Mouse (Mus musculus) MEL (cell line): ENCODE results near the gene Myod1. TPM values are rescaled to one million over a fixed set of nuclear protein-coding genes. Genes with fewer than 3 reads are reported as not detected.

Source experiments
- DNase-seq: peaks from one replicate; pipeline ENCODE4 v3.0.0; 2011; ENCODE audit warnings: low read depth, low spot score
- H3K27ac ChIP-seq: 2 replicates; pipeline ENCODE4 v1.5.1; 2012; ENCODE audit warnings: low read depth, mild to moderate bottlenecking, control low read depth, low read length, moderate library complexity; ENCODE audit not compliant: control insufficient read depth
- H3K27me3 ChIP-seq, 2 experiments: fragments of 150-350 bp in 1 of 2; sonication (generic) in 1 of 2; 2 replicates each; pipeline ENCODE4 v1.6.1; 2012; ENCODE audit warnings: low read length in 2 of 2, mild to moderate bottlenecking in 2 of 2, improper control_type of control experiment in 1 of 2, moderate library complexity in 1 of 2; ENCODE audit not compliant: insufficient read depth in 2 of 2, control insufficient read depth in 1 of 2
- H3K36me3 ChIP-seq, 2 experiments: 2 replicates each; pipeline ENCODE4 v1.6.1; 2012 to 2014; ENCODE audit warnings: low read length in 2 of 2, improper control_type of control experiment in 1 of 2, inconsistent platforms in 1 of 2, mild to moderate bottlenecking in 1 of 2; ENCODE audit not compliant: insufficient read depth in 2 of 2, control insufficient read depth in 1 of 2
- H3K4me1 ChIP-seq, 2 experiments: fragments of 150-350 bp in 1 of 2; sonication (generic) in 1 of 2; 2 replicates each; pipeline ENCODE4 v1.6.1; 2012; ENCODE audit warnings: low read length in 2 of 2, improper control_type of control experiment in 1 of 2, mild to moderate bottlenecking in 1 of 2; ENCODE audit not compliant: insufficient read depth in 2 of 2, control insufficient read depth in 1 of 2
- H3K4me3 ChIP-seq, 2 experiments: fragments of 150-350 bp in 1 of 2; sonication (generic) in 1 of 2; 2 replicates each; pipeline ENCODE4 v1.5.1; 2012; ENCODE audit warnings: low read depth in 2 of 2, low read length in 2 of 2, mild to moderate bottlenecking in 2 of 2, moderate library complexity in 2 of 2, control low read depth in 1 of 2, improper control_type of control experiment in 1 of 2; ENCODE audit not compliant: control insufficient read depth in 1 of 2, insufficient read depth in 1 of 2
- H3K79me2 ChIP-seq: 2 replicates; pipeline ENCODE4 v1.6.1; 2012; ENCODE audit warnings: mild to moderate bottlenecking, low read length, moderate library complexity; ENCODE audit not compliant: control insufficient read depth, poor library complexity, insufficient read depth
- H3K9ac ChIP-seq: 2 replicates; pipeline ENCODE4 v1.6.1; 2012; ENCODE audit warnings: low read depth, mild to moderate bottlenecking, control low read depth, low read length, moderate library complexity; ENCODE audit not compliant: control insufficient read depth, poor library complexity, severe bottlenecking
- H3K9me3 ChIP-seq: fragments of 150-350 bp; sonication (generic); replicated peaks from 2 replicates; pipeline ENCODE4 v1.6.1; 2012; ENCODE audit warnings: mild to moderate bottlenecking, low read length, improper control_type of control experiment, moderate library complexity; ENCODE audit not compliant: insufficient read depth
- CHD2 ChIP-seq: IDR thresholded peaks from 2 replicates; pipeline ENCODE4 v1.6.1; 2011; ENCODE audit warnings: low read length, improper control_type of control experiment
- CTCF ChIP-seq, 3 experiments: IDR thresholded peaks in 2 of 3; conservative IDR thresholded peaks in 1 of 3; 2 replicates each; pipeline ENCODE4 v1.5.1; 2011 to 2012; ENCODE audit warnings: low read length in 3 of 3, low read depth in 2 of 3, mild to moderate bottlenecking in 2 of 3, improper control_type of control experiment in 1 of 3, inconsistent platforms in 1 of 3, mixed read lengths in 1 of 3, moderate library complexity in 1 of 3; ENCODE audit not compliant: control insufficient read depth in 1 of 3, insufficient read depth in 1 of 3, poor library complexity in 1 of 3, severe bottlenecking in 1 of 3
- EP300 ChIP-seq, 2 experiments: IDR thresholded peaks; 2 replicates each; pipeline ENCODE4 v1.6.1; 2011; ENCODE audit warnings: improper control_type of control experiment in 2 of 2, low read length in 2 of 2, low read depth in 1 of 2, mild to moderate bottlenecking in 1 of 2
- GABPA ChIP-seq: IDR thresholded peaks from 2 replicates; pipeline ENCODE4 v1.6.1; 2012; ENCODE audit warnings: low read depth, mild to moderate bottlenecking, inconsistent platforms, low read length, improper control_type of control experiment, moderate library complexity
- HCFC1 ChIP-seq: IDR thresholded peaks from 2 replicates; pipeline ENCODE4 v1.6.1; 2012; ENCODE audit warnings: low read depth, mild to moderate bottlenecking, inconsistent platforms, low read length, improper control_type of control experiment, moderate library complexity
- KAT2A ChIP-seq: conservative IDR thresholded peaks from 2 replicates; pipeline ENCODE4 v1.6.1; 2012; ENCODE audit warnings: low read depth, low read length, improper control_type of control experiment, inconsistent platforms
- MAFK ChIP-seq: IDR thresholded peaks from 2 replicates; pipeline ENCODE4 v1.6.1; 2011; ENCODE audit warnings: low read depth, mild to moderate bottlenecking, low read length, improper control_type of control experiment, borderline replicate concordance
- MAX ChIP-seq: IDR thresholded peaks from 2 replicates; pipeline ENCODE4 v1.6.1; 2011; ENCODE audit warnings: low read length, improper control_type of control experiment
- MAZ ChIP-seq: IDR thresholded peaks from 2 replicates; pipeline ENCODE4 v1.6.1; 2012; ENCODE audit warnings: low read depth, mild to moderate bottlenecking, inconsistent platforms, low read length, improper control_type of control experiment
- MXI1 ChIP-seq: IDR thresholded peaks from 2 replicates; pipeline ENCODE4 v1.6.1; 2011; ENCODE audit warnings: mild to moderate bottlenecking, low read depth, low read length, improper control_type of control experiment
- NELFE ChIP-seq: IDR thresholded peaks from 2 replicates; pipeline ENCODE4 v1.6.1; 2011; ENCODE audit warnings: low read depth, low read length, improper control_type of control experiment
- NRF1 ChIP-seq: IDR thresholded peaks from 2 replicates; pipeline ENCODE4 v1.6.1; 2014; ENCODE audit warnings: low read depth, mild to moderate bottlenecking, inconsistent platforms, low read length, improper control_type of control experiment, moderate library complexity; ENCODE audit not compliant: poor library complexity, insufficient read depth, severe bottlenecking
- POLR2AphosphoS5 ChIP-seq: IDR thresholded peaks from 2 replicates; pipeline ENCODE4 v1.6.1; 2012; ENCODE audit warnings: low read depth, borderline replicate concordance, mild to moderate bottlenecking, inconsistent platforms, low read length, moderate library complexity, mixed read lengths
- RAD21 ChIP-seq: IDR thresholded peaks from 2 replicates; pipeline ENCODE4 v1.6.1; 2011; ENCODE audit warnings: mild to moderate bottlenecking, low read depth, low read length, improper control_type of control experiment
- RCOR1 ChIP-seq: IDR thresholded peaks from 2 replicates; pipeline ENCODE4 v1.6.1; 2012; ENCODE audit warnings: low read depth, mild to moderate bottlenecking, inconsistent platforms, low read length, improper control_type of control experiment
- TAL1 ChIP-seq: IDR thresholded peaks from 2 replicates; pipeline ENCODE4 v1.6.1; 2012; ENCODE audit warnings: mild to moderate bottlenecking, inconsistent platforms, low read length, moderate library complexity, mixed read lengths
- TCF12 ChIP-seq: IDR thresholded peaks from 2 replicates; pipeline ENCODE4 v1.6.1; 2014; ENCODE audit warnings: low read depth, mild to moderate bottlenecking, inconsistent platforms, low read length, improper control_type of control experiment, moderate library complexity
- ZC3H11A ChIP-seq: IDR thresholded peaks from 2 replicates; pipeline ENCODE4 v1.6.1; 2012; ENCODE audit warnings: low read depth, mild to moderate bottlenecking, inconsistent platforms, low read length, improper control_type of control experiment
- ZNF384 ChIP-seq: IDR thresholded peaks from 2 replicates; pipeline ENCODE4 v1.6.1; 2012; ENCODE audit warnings: low read depth, mild to moderate bottlenecking, inconsistent platforms, low read length, improper control_type of control experiment
- polyA plus RNA-seq, 2 experiments: library from polyadenylated mRNA; stranded (reverse) in 1 of 2; unstranded in 1 of 2; fragments of >175 nt in 1 of 2; fragments of >200 nt in 1 of 2; gene quantifications; 2 replicates each; pipeline versions ENCODE4 v1.2.1 to v1.2.4; 2012; ENCODE audit warnings: low replicate concordance in 2 of 2, low read depth in 1 of 2; ENCODE audit not compliant: insufficient read length in 2 of 2, insufficient read depth in 1 of 2, missing spikeins in 1 of 2
- total RNA-seq: library from RNA; depleted of rRNA; stranded (reverse); fragments of 300-350 nt; gene quantifications from 2 replicates; pipeline ENCODE4 v1.2.3, GENCODE M21; 2012

Gene Myod1
- total and polyA plus RNA-seq, 3 experiments = not detected

DNA sequence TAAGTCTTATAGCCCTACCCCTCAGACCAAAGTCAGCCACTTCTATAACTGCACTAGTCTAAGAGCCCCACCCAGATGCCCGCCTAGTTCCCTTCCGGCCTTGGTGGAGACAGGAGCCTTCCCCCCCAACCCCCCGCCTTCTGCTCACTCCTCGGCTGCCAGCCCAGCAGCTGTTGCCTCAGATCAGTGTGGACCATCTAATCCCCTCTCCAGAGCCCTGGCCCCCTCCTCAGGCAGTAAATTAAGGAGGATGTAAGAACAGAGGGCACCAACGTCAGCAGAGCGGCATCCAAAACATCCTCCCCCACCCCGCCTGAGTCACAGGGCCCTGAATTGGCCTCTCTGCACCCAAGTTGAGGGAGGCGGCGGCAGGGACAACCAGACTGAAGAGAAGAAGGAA lies 34.8 kb upstream of the Myod1 start:
- Histone ChIP-seq H3K9ac (no peak overlapping the region), H3K79me2 (no peaks in the 10 kb centered on the region), H3K36me3 (no peaks in the 10 kb centered on the region), H3K9me3 (no peaks in the 10 kb centered on the region), H3K4me1 (no peaks in the 10 kb centered on the region)
- DNase-seq = no peak
- TF ChIP-seq EP300 (IDR thresholded peaks at IDR 0.05; ENCODE audit: low read depth in 1 of 2, low read length in 2 of 2) = no peak
- TF ChIP-seq, all 39 proteins: peak for 0
- no peaks in the 10 kb centered on the region for H3K27me3 ChIP-seq
- no peak overlapping the region for H3K4me3 ChIP-seq
- no peak overlapping the region for H3K27ac ChIP-seq

GRCm38 (mm10) chr7:46347692-46348091 lies 28.6 kb upstream of the Myod1 start:
- Histone ChIP-seq H3K79me2 (no peaks in the 10 kb centered on the region), H3K27me3 (no peaks in the 10 kb centered on the region; a peak in 1 of 4 replicates), H3K27ac (no peak overlapping the region), H3K36me3 (no peaks in the 10 kb centered on the region), H3K9ac (no peak overlapping the region), H3K4me1 (no peaks in the 10 kb centered on the region), H3K9me3 (no peaks in the 10 kb centered on the region), H3K4me3 (no peak overlapping the region)
- TF ChIP-seq CHD2 (no peak), TAL1 (no peak), POLR2AphosphoS5 (no peak), MAZ (no peak), TCF12 (no peak), NRF1 (no peak), MAX (no peak), RAD21 (no peak), HCFC1 (no peak), NELFE (no peak), GABPA (no peak), ZC3H11A (no peak), KAT2A (no peak), ZNF384 (no peak), MAFK (no peak), MXI1 (no peak), RCOR1 (no peak), CTCF (IDR thresholded peaks at IDR 0.05 in 2 of 3, conservative IDR thresholded peaks at IDR 0.05 in 1 of 3; ENCODE audit: control insufficient read depth in 1 of 3, insufficient read depth in 1 of 3, low read depth in 2 of 3, low read length in 3 of 3, poor library complexity in 1 of 3, severe bottlenecking in 1 of 3) (no peak)
- no peak for DNase-seq
